Mouse (Mus musculus) retina, adult 2 months (tissue): ENCODE results near the gene Crlf1.

ENCODE experiments used
- DNase-seq: peaks from one replicate; pipeline ENCODE4 v3.0.0-alpha.2; 2012; ENCODE audit warnings: low read depth, low spot score

Gene Crlf1

GRCm38 (mm10) chr8:70468733-70469132 lies 24.2 kb upstream of the Crlf1 start:
- no peak for DNase-seq

DNA sequence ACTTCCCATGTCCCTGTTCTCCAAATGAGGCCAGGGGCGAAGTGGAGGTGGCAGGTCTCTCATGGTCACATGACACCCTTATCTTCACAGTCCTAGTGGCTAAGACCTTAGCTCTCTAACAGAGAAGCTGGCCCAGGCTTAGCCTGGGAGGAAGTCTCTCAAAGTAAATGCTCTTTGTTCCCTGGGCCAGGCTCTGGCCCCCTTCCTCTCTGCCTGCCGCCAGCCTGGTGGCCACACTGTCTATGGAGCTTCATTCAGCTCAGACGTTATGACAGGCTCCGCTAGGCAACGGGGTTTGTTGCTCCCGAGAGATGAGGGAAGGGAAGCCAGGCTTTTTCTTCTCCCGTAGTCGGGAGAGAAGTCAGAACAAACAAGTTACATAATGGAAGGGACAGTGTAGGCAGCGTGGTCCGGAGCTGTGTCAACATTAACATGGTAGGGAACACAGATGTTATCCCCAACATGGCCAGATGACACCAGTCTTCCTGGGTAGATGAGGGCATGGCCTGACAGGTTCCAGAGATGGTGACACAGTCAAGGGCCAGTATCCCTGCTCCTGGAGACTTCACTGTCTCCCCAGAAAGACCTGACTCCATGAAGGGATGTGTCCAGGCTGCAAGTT lies 23.6 kb upstream of the Crlf1 start:
- no peak for DNase-seq

- DNase-seq: no peak
These were observed 23.0 kb upstream of the Crlf1 start for GRCm38 (mm10) chr8:70469938-70470337.

GRCm38 (mm10) chr8:70471856-70472255 lies 21.1 kb upstream of the Crlf1 start:
- DNase-seq: no peak

GRCm38 (mm10) chr8:70476333-70477268 lies 16.4 kb upstream of the Crlf1 start, which contains the start of gene Klhl26:
TSS of gene Klhl26 (minus strand) at chr8:70476968.
- DNase-seq: peak; percentile 76

DNA sequence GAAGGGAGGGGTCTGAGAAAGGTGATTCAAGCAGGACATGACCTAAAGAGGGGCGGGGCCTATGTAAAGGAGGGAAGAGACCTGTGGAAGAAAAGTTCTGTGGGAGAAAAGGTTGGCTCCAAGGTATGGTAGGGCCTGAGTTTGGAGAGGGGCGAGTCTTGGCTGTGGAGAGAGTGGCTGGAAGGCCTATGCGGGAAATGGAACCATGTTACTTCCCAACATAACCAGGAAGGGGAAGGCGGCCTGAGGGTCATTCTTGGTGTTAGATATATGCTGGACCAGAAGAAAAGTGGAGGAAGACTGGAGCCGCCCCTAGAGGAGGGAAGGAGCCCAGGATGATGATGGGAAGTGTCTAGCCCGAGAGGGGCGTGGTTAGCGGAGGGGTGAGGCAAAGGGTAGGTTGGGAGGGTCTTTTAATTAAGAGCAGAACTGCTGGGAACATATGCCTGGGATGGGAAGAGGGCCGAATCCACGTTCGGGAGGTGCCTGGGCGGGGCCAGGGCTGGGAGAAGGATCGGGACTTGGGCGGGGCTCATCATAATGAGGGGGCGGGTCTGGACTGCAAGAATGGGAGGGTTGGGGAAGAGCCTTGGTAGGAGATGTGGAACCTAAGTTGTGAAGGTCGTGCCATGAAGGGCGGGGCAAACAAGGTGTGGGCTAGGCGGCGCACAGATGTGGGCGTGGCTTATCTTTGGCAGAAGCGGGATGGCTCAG lies 15.5 kb upstream of the Crlf1 start:
- DNase-seq: no peak

GRCm38 (mm10) chr8:70481908-70482307 lies 11.1 kb upstream of the Crlf1 start:
- DNase-seq: no peak

DNA sequence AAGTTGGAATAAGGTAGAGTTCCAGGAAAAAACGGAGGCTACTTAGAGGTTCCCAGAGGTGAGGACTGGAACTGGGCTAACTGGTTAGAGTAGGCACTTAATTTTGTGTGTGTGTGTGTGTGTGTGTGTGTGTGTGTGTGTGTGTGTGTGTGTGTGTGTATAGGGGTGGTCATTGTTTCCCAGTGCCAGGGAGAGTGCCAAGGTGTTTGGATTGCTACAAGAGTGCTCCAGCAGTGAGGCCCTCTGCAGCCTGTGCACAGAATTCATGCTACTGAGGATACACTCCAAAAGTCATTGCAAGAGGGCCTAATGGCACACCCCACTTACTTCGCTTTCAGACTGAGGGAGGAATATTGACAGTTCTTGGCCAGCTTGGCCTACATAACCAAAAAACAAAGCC lies 10.0 kb upstream of the Crlf1 start:
- DNase-seq: no peak

- DNase-seq: no peak
These were observed 6.7 kb upstream of the Crlf1 start for GRCm38 (mm10) chr8:70486191-70486681.

- DNase-seq: no peak
These were observed 5.9 kb upstream of the Crlf1 start, which contains the start of gene Tmem59l for GRCm38 (mm10) chr8:70486941-70487520. TSS of gene Tmem59l (minus strand) at chr8:70487358.

- no peak for DNase-seq
These were observed 4.8 kb upstream of the Crlf1 start for GRCm38 (mm10) chr8:70487993-70488796.

DNA sequence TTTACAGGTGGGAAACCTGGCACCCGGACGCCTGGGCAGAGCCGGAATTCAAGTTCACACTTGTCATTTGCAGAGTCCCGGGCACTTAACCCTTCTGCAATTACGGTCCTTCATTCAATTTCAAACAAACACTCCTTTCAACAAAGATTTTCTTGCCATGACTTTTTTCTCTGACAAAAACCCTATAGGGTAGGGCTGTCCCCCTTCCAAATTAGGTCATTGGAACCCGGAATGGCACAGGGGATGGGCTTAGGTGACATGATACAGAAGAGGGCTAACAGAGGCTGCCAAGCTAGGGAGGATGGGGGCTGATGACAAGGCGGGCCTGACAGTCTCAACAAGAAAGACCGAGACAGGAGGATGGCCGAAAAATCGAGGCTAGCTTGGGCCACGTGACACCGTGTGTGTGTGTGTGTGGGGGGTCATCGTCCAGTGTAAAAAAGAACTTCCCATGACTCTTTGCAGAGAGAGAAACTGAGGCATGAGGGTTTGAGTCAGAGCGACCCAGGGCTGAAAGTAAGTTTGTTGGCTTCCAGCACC lies 4.0 kb upstream of the Crlf1 start:
- DNase-seq: no peak

GRCm38 (mm10) chr8:70489576-70489975 lies 3.4 kb upstream of the Crlf1 start:
- no peak for DNase-seq

DNA sequence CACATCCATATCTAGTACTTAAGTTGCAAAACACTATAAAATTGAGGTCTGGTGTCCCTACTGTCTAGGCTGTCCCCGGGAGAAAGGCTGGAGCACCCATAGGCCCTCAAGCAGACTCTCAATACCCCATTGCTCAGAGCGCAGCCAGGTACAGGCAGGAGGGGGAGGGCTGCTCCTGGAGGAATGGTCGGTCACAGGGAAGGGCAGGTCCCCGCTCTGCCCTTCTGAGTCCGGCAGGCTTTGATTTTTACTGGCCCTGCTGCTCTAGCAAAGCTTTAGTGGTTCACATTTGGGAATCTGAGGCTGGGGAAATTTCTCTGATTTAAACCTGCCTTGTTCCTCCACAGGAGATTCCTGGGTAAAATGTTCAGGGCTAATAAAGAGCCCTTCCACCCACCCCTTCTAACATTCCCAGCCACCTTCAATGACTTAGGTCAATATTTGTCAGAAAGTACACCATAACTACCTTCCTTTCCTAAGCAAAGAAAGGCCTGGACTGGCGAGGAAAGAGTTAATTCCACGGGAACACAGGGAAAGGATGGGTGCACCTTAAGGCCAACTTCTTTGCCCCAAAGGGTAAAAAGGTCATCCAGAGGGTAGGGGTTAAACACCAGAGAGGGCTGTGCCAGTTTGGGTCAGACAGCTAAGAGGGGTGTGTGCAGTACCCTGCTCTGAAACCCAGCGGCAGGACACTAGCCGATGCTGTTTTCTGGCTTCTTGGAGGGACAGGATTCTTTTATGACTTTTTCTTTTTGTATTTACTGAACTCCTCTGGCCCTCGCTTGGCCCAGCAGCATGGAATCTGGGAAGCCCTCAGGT lies 2.7 kb upstream of the Crlf1 start:
- DNase-seq: no peak

- DNase-seq: no peak
These were observed 2.0 kb upstream of the Crlf1 start for GRCm38 (mm10) chr8:70490880-70491495.

GRCm38 (mm10) chr8:70493692-70494415 lies 896 bp downstream of the Crlf1 start:
- no peak for DNase-seq

DNA sequence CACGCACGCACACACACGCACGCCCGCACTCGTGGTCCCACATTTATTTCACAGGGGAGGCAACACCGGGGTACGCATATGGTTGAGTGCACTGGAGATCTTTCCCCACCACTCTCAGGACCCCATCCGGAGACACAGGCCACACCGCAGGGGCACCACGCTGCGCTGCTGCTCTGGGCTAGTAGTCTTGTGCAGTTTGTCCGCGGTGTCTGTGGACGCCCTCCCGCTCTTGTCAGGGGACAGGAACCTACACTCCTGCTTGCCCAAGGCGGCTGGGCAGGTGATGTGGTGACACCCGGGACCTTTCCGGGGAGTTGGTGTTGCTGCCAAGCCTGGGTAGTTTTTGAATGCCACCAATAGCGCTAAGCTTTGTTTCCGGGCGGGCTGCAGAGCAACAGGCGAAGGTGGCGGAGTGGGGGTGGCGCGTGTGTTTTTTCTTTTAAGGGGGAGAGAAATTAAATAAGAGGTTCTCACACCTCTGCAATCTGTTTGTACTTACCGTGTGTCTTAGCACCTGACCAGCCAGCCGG lies 1.5 kb downstream of the Crlf1 start:
- DNase-seq: no peak
